Mouse (Mus musculus) heart, embryonic 10.5 days (tissue): ENCODE measurements around the gene Mafb. TPM values are rescaled to one million over a fixed set of nuclear protein-coding genes. Genes with fewer than 3 reads are reported as not detected.

Experiments
- DNase-seq: peaks from one replicate; pipeline ENCODE4 v3.0.0-alpha.2; 2017; ENCODE audit warnings: low spot score
- H3K27ac ChIP-seq: fragments of 300-500 bp; sonication (generic); 2 replicates; pipeline ENCODE4 v1.5.1; 2016; ENCODE audit warnings: mild to moderate bottlenecking
- H3K27me3 ChIP-seq: fragments of 300-500 bp; sonication (generic); 2 replicates; pipeline ENCODE4 v1.6.1; 2016; ENCODE audit warnings: mild to moderate bottlenecking; ENCODE audit not compliant: poor library complexity, insufficient read depth, severe bottlenecking
- H3K36me3 ChIP-seq: fragments of 300-500 bp; sonication (generic); 2 replicates; pipeline ENCODE4 v1.6.1; 2016; ENCODE audit warnings: mild to moderate bottlenecking, moderate library complexity
- H3K4me1 ChIP-seq: fragments of 300-500 bp; sonication (generic); 2 replicates; pipeline ENCODE4 v1.6.1; 2016; ENCODE audit warnings: mild to moderate bottlenecking
- H3K4me3 ChIP-seq: fragments of 300-500 bp; sonication (generic); 2 replicates; pipeline ENCODE4 v1.5.1; 2016; ENCODE audit warnings: mild to moderate bottlenecking, moderate library complexity
- H3K9me3 ChIP-seq: fragments of 300-500 bp; sonication (generic); 2 replicates; pipeline ENCODE4 v1.6.1; 2016; ENCODE audit warnings: mild to moderate bottlenecking, moderate library complexity
- WGBS: fragments of 180-500 bp; shearing (Covaris S2); methylation state at CpG from one replicate; pipeline ENCODE4 v1.1.7; 2016; 5-methylcytosine and 5-hydroxymethylcytosine counted together
- polyA plus RNA-seq: library from polyadenylated mRNA; unstranded; fragments of >200 nt; fragmentation: Nextera tagmentation; extraction: Ambion mirVana; gene quantifications from 2 replicates; pipeline ENCODE4 v1.2.1, GENCODE M21; 2016

Gene Mafb
- polyA plus RNA-seq, 1 experiment from 2014 or later: 5.5 TPM

- no peak overlapping the region for H3K27ac ChIP-seq
- DNase-seq: no peak
Measured at GRCm38 (mm10) chr2:160358896-160359295, 8.0 kb downstream of the Mafb start.

DNA sequence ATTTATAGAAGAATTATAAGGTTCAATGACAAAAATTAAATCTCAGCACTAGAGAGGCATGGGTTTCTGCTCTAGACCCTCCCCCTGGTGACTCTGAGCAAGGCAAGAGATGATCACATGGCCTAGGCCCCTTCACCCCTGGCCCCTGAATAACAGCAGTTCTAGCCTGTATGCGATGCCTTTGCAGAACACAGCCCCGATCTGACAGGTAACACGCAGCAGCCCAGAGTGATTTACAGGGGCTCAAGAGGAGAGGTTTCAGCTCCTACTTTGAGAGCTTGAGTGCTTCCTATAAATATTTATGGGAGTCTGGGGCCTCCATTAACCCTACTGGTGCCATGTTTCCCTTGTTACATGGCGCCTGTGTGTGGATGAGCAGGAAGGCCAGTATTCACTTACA is 9.4 kb downstream of the Mafb start:
- DNase-seq: no peak
- H3K27ac ChIP-seq: no peak overlapping the region
- H3K4me3 ChIP-seq: no peak overlapping the region
- 44% methylated on average over 4 of the region's 4 CpGs for WGBS
- H3K27me3 ChIP-seq: peaks cover 59% of the 10 kb centered on the region
- H3K9me3 ChIP-seq: no peaks in the 10 kb centered on the region
- no peaks in the 10 kb centered on the region for H3K36me3 ChIP-seq
- H3K4me1 ChIP-seq: peaks cover 41% of the 10 kb centered on the region

More at GRCm38 (mm10) chr2:160358896-160359295, 8.0 kb downstream of the Mafb start:
- 4% methylated on average over 4 of the region's 4 CpGs for WGBS
- Histone ChIP-seq H3K4me1 (peaks cover 31% of the 10 kb centered on the region), H3K9me3 (no peaks in the 10 kb centered on the region), H3K4me3 (no peak overlapping the region), H3K36me3 (no peaks in the 10 kb centered on the region), H3K27me3 (peaks cover 70% of the 10 kb centered on the region)

DNA sequence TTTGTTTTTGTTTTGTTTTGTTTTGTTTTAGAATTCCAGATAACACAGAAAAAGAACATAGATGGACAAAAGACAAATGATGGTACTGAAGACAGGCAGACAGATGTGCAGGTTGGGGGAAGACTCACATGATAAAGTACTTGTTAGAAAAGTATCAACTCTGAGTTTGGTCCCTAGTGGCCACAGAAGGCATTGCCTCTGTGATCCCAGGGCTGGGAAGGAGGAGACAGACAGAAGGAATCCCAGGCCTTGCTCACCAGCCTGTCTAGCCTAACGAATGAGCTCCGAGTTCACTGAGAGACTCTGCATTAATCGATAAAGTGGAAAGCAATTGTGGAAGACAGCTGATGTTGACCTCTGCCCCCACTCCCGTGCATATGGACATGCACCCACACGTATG is 10.7 kb downstream of the Mafb start:
- H3K27me3 ChIP-seq: peaks cover 46% of the 10 kb centered on the region
- WGBS: 48% methylated on average over 5 of the region's 5 CpGs

GRCm38 (mm10) chr2:160354319-160354718 is 12.5 kb downstream of the Mafb start:
- H3K27me3 ChIP-seq: peaks cover 28% of the 10 kb centered on the region
- peaks cover 43% of the 10 kb centered on the region for H3K4me1 ChIP-seq
- H3K9me3 ChIP-seq: no peaks in the 10 kb centered on the region
- H3K27ac ChIP-seq: no peak overlapping the region
- H3K4me3 ChIP-seq: no peak overlapping the region
- DNase-seq: no peak
- 58% methylated on average over 2 of the region's 2 CpGs for WGBS
- no peaks in the 10 kb centered on the region for H3K36me3 ChIP-seq

More for the DNA sequence above, 10.7 kb downstream of the Mafb start:
- Histone ChIP-seq H3K4me3 (no peak overlapping the region), H3K27ac (no peak overlapping the region), H3K9me3 (no peaks in the 10 kb centered on the region), H3K4me1 (peaks cover 34% of the 10 kb centered on the region), H3K36me3 (no peaks in the 10 kb centered on the region)
- DNase-seq: no peak

- DNase-seq: no peak
- H3K4me1 ChIP-seq: peaks cover 44% of the 10 kb centered on the region
- H3K27me3 ChIP-seq: peaks cover 20% of the 10 kb centered on the region
- 56% methylated on average over 2 of the region's 2 CpGs for WGBS
- H3K27ac ChIP-seq: no peak overlapping the region
- H3K36me3 ChIP-seq: no peaks in the 10 kb centered on the region
- no peaks in the 10 kb centered on the region for H3K9me3 ChIP-seq
- H3K4me3 ChIP-seq: no peak overlapping the region
Measured at GRCm38 (mm10) chr2:160353581-160353980, 13.3 kb downstream of the Mafb start.

- DNase-seq: no peak
- Histone ChIP-seq H3K9me3 (no peaks in the 10 kb centered on the region), H3K27ac (no peak overlapping the region; the same call in 1 of the 2 replicates), H3K4me1 (peaks cover 48% of the 10 kb centered on the region), H3K36me3 (no peaks in the 10 kb centered on the region), H3K27me3 (no peaks in the 10 kb centered on the region; the same call in none of the 2 replicates), H3K4me3 (no peak overlapping the region)
- WGBS: 40% methylated on average over 8 of the region's 8 CpGs
Measured at GRCm38 (mm10) chr2:160351038-160351574, 15.8 kb downstream of the Mafb start.

- Histone ChIP-seq H3K27ac (no peak overlapping the region), H3K27me3 (no peaks in the 10 kb centered on the region; the same call in 1 of the 2 replicates), H3K4me3 (no peak overlapping the region), H3K9me3 (no peaks in the 10 kb centered on the region), H3K4me1 (peaks cover 48% of the 10 kb centered on the region), H3K36me3 (no peaks in the 10 kb centered on the region)
- DNase-seq: no peak
- WGBS: 30% methylated on average over 4 of the region's 4 CpGs
Measured at GRCm38 (mm10) chr2:160349578-160349977, 17.3 kb downstream of the Mafb start.

- WGBS: 29% methylated on average over 7 of the region's 7 CpGs
- DNase-seq: no peak
- Histone ChIP-seq H3K9me3 (no peaks in the 10 kb centered on the region), H3K27me3 (no peaks in the 10 kb centered on the region; the same call in 1 of the 2 replicates), H3K36me3 (no peaks in the 10 kb centered on the region), H3K4me3 (no peak overlapping the region), H3K27ac (peak overlapping the region; percentile 63; the same call in 1 of the 2 replicates), H3K4me1 (peaks cover 50% of the 10 kb centered on the region)
Measured at GRCm38 (mm10) chr2:160348796-160349195, 18.1 kb downstream of the Mafb start.

DNA sequence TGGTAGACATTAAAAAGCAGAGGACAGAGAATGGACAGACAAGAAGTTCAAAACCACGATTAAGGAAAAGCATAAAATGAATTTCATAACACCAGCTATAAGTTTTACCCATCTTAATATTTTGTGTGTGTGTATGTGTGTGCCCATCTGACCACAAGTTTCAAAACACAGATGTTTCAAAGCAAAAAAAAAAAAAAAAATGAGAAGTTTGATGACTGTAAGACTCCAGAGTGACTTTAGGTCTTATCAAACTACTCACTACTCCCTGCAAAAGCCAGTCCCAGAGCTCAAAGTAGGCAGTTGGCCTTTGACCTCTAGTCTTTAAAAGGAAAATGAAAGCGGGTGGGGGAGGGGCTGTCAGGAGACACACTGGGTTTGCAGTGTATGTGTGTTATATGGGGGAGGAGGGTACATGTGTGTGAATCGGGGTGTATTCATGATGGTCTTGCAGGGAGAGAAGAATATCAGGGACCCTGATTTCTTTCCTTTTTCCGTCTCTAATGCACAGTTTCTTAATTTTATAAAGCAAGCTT is 18.7 kb downstream of the Mafb start:
- peaks cover 46% of the 10 kb centered on the region for H3K4me1 ChIP-seq
- 56% methylated on average over 4 of the region's 4 CpGs for WGBS
- H3K36me3 ChIP-seq: no peaks in the 10 kb centered on the region
- no peak overlapping the region for H3K4me3 ChIP-seq
- no peak overlapping the region for H3K27ac ChIP-seq
- no peaks in the 10 kb centered on the region; the same call in 1 of the 2 replicates for H3K27me3 ChIP-seq
- no peaks in the 10 kb centered on the region for H3K9me3 ChIP-seq
- no peak for DNase-seq

DNA sequence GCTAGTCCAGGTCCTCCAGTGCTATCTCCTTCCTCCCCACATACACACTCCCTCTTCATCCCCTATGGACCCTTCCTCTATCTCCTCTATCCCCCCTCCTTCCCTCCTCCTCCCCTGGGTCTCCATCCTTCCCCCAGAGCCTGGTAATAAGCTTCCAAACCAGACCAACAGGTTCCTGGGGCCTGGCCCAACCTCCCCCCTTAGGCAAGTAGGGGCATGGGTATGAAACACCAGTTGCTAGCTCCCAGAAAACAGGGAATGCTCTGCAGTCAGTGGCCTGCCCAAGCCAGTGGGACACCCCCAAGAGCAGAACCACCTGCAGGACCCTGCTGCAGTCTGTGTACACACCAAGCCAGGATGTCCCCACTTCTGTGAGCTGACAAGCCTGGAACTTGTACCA is 21.2 kb downstream of the Mafb start:
- H3K4me1 ChIP-seq: peaks cover 36% of the 10 kb centered on the region
- DNase-seq: no peak
- H3K27ac ChIP-seq: no peak overlapping the region
- 0 out of 2 replicates have a peak, but pooled peaks cover 6% of the 10 kb centered on the region for H3K27me3 ChIP-seq
- H3K9me3 ChIP-seq: no peaks in the 10 kb centered on the region
- no peak overlapping the region for H3K4me3 ChIP-seq
- H3K36me3 ChIP-seq: no peaks in the 10 kb centered on the region

- DNase-seq: no peak
- H3K9me3 ChIP-seq: no peaks in the 10 kb centered on the region
- 61% methylated on average over 4 of the region's 4 CpGs for WGBS
- H3K27me3 ChIP-seq: peaks cover 18% of the 10 kb centered on the region; the same call in 1 of the 2 replicates
- no peak overlapping the region for H3K27ac ChIP-seq
- no peaks in the 10 kb centered on the region for H3K36me3 ChIP-seq
- H3K4me3 ChIP-seq: no peak overlapping the region
- H3K4me1 ChIP-seq: peaks cover 6% of the 10 kb centered on the region; the same call in 1 of the 2 replicates
Measured at GRCm38 (mm10) chr2:160340121-160340520, 26.7 kb downstream of the Mafb start.

- H3K27ac ChIP-seq: no peak overlapping the region
- WGBS: 84% methylated on average over 5 of the region's 5 CpGs
Measured at GRCm38 (mm10) chr2:160339595-160339994, 27.3 kb downstream of the Mafb start.

GRCm38 (mm10) chr2:160336053-160336452 is 30.8 kb downstream of the Mafb start:
- no peaks in the 10 kb centered on the region for H3K36me3 ChIP-seq
- 54% methylated on average over 2 of the region's 2 CpGs for WGBS
- peaks cover 15% of the 10 kb centered on the region for H3K27me3 ChIP-seq
- no peak overlapping the region for H3K27ac ChIP-seq
- no peak for DNase-seq
- peaks cover 20% of the 10 kb centered on the region for H3K4me1 ChIP-seq
- no peak overlapping the region for H3K4me3 ChIP-seq
- H3K9me3 ChIP-seq: no peaks in the 10 kb centered on the region

More at GRCm38 (mm10) chr2:160339595-160339994, 27.3 kb downstream of the Mafb start:
- H3K27me3 ChIP-seq: peaks cover 18% of the 10 kb centered on the region; the same call in 1 of the 2 replicates
- H3K9me3 ChIP-seq: no peaks in the 10 kb centered on the region
- H3K36me3 ChIP-seq: no peaks in the 10 kb centered on the region
- DNase-seq: no peak
- peaks cover 8% of the 10 kb centered on the region for H3K4me1 ChIP-seq
- no peak overlapping the region for H3K4me3 ChIP-seq
